Mouse (Mus musculus) neutrophil, adult 5-6 weeks (primary cell): ENCODE measurements around the gene Lmf2. TPM values are rescaled to one million over a fixed set of nuclear protein-coding genes. Genes with fewer than 3 reads are reported as not detected.

Source experiments
- ATAC-seq: fragments of 151-379, 151-347 bp; 2 replicates; pipeline ENCODE4 v1.8.0; 2017; ENCODE audit warnings: mild to moderate bottlenecking, moderate TSS enrichment; ENCODE audit not compliant: insufficient number of reproducible peaks, poor library complexity, low FRiP score, severe bottlenecking; ENCODE audit errors: extremely low read depth
- total RNA-seq: library from RNA; stranded (forward); fragments of 200-1000 nt; gene quantifications from 2 replicates; pipeline ENCODE4 v1.2.3, GENCODE M21; 2017

The Lmf2 gene
- total RNA-seq, 1 experiment from 2014 or later: 30.7 TPM

DNA sequence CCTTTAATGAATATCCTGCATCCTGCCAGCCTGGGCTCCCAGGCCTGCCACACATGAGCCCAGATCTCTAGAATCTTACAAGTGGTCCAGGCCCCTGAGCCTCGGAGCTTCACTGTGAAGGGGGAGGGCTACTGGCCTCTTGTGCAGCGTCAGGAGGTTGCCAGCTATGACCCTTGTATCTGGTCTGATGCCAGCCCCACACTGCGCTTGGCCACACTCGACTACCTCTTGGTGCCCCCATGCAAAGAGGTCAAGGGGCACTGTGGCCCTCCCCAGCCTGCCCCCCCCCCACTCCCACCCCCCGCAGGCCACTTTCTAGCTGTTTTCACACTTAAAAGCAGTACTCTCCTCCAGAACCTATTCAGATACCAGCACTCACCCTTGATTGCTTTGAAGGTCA lies 29.0 kb downstream of the Lmf2 start:
- ATAC-seq: no peak

DNA sequence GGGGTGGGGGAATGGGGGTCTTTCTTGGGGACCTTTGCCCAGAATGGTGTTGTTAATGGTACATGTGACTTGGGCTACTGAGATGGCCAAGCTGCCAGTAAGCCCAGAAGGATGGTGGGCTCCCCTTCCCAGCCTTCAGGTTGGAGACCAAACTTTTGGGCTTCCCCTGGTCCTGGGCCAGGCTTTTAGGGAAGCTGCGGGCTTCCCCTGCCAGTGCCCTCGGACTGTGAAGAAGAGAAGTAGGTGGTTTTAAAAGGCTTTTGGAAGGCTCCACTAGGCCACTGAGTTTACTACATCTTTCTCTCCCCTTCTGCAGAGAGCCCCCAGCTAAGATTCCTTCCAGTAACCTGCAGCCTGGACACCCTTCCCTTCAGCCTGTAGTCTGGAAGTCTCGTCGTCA lies 31.8 kb downstream of the Lmf2 start:
- no peak for ATAC-seq

DNA sequence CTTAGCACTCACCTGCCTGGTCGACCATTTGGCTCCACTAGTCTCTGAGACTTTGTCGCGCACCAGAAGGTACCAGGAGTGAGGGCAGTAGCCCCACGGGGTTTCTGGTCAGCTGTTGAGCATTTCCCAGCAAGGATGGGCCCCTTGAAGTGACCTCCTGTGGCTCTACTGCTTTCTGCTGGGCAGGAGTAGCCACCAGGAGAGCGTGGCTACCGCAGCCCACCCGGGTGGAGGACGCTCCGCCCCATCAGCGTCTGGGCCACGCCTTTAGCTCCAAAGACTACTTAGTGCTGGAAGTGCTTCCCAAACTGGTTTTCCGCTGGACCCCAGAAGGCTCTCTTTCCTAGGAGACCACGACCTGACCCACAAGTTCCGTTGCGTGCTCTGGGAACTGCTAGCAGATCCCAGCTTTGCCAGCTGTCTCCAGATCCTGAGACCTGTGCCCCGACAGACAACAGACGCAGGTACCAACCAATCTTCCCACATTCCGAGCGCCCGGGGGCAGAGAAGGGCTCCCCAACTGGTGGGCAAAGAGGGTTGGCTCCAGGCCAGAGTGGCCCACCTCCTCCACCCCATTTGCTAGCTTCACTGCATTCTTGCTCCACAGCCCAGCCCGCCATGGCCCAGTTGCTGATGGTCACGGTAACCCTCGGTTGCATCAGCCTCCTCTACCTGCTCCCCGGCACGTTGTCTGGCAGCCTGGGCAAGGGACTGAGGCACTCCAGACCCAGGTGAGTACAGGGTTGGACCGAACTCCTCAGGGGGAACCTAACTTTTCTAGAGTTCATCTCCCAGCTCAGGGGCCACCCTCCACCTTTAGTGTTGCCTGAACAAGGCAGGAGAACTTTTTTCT lies 32.6 kb downstream of the Lmf2 start, which contains the start of gene Adm2:
Gene Adm2 (plus strand): TSS at position 51 of the 853 bp plus-strand sequence.
- ATAC-seq: no peak

DNA sequence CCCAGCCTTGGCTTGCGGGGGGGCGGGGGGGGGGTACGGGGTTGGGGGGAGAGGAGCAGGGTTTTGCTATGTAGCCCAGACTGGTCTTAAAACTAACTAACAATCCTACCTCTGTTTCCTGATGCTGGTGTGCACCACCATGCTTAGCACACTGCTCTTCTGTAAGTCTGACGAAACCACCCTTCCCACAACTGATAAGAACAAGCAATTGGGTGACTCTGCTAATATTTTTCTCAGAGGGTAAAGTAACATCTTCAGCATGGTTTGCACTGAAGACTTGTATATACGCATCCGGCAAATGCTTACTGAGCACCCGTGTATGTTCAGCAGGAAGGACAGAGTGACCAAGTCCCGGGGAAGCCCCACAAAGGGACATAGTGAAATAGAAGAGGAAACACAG lies 34.2 kb downstream of the Lmf2 start:
- ATAC-seq: no peak

DNA sequence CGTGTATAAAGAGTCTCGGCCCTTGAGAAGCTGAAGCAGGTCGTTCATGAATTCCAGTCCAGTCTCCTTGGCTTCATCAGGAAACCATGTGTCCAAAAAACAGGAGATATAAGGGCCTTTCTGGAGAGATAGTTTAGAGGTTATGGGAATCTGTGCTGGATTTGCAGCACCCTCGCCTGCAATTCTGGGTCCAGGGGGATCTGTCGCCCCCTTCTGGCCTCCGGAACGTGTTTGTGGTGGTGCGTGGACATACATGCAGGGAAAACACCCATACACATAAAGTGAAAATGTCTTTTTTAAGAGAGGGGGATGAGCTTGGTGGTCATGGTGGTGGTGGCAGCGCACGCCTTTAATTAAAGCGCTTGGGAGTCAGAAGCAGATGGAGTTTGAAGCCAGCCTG lies 39.3 kb downstream of the Lmf2 start:
- no peak for ATAC-seq

DNA sequence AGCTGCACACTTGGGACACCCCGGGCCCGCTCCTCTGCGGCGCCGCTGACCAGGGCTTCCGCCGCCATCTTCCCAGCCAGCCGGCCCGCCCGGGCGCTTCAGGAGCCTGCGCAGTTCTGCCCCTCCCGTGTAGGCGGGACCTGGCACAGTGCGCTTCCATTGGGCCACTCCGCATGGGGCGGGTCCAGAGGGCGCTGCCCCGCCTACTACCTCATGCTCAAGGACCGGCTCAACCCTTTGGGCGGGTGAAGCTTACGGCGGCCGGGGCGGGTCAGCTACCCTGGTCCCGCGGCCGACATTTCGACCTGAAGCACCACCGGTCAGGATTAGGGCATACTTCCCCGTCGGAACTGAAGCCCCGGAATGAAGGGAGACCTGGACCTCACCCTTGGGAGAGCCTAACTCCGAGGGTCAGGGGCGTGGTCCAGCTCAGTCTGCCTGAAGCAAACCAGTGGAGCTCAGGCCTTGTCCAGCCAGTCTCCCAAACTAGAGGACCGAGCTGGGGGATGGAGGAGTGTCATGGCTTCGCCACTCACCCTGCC lies 40.2 kb downstream of the Lmf2 start, which contains the start of gene Sbf1:
Gene Sbf1 (minus strand): TSS at position 122 of the 542 bp plus-strand sequence.
- peak; percentile 98 for ATAC-seq

DNA sequence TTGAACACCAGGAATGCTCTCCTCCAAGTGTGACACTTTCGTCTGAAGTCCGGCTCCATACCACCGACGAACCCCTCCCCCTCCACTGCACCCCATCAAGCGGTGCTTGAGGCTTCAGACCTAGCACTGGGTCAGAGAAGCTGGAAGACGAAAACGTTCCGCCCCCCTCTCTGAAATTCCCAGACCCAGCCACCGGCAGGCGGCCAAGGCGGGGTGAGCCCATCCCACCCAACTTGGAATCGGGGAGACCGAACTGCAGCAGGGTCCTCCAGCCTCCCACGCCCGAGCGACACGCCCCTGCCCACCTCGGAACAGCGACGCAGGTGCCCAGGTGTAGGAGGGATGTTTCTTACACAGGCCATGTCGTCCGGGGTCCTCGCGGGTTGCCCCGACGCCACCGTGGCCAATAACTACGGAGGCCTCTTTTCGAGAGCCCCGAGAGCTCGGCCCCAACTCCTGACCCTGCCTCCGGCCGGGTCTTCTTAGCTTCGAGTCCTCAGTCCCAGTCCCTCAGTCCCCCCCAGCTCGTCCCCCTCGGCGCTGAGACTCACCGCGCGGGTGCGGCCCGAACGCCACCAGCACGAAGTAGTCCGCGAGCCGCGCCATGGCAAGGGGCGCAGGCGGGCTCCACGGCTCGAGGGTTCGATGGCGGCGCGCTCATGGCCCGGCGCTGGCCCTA lies 40.8 kb downstream of the Lmf2 start:
- ATAC-seq: no peak

DNA sequence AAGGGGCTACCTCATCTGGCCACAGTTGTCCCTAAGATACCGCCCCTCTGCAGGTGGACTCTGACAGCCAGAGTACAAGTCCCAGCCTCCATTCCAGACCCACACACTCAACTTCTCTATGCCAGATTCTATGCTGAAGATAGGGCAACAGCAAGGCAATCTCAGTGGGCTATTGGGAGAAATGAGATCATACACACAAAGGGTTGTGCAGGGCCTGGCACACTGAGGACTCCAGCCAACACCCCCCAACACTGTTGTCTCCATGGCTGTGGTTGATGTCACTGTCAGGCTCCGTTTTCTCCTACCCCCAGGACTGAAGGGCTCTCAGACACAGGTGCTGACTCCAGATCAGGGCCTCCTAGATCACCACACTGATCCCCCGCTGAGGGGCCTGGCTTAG lies 41.4 kb downstream of the Lmf2 start:
- ATAC-seq: no peak

DNA sequence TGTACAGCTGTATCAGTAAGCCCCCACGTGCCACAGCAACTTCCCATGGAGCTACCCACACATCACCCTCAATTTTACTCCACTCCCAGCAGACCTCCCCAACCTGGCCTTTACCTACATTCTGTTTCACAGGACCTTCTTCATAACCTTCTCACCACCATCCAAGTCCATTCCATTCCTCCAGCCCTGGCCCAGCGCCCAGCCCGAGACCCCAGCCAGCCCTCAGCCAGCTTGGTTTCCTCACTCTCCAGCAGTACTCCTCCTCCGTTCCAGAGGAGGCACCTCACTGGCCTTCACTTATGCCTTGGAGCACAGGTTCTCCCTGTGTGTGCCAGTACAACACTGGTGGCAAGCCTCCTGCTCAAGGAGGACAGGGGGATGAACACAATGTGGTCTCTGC lies 42.1 kb downstream of the Lmf2 start:
- ATAC-seq: no peak

DNA sequence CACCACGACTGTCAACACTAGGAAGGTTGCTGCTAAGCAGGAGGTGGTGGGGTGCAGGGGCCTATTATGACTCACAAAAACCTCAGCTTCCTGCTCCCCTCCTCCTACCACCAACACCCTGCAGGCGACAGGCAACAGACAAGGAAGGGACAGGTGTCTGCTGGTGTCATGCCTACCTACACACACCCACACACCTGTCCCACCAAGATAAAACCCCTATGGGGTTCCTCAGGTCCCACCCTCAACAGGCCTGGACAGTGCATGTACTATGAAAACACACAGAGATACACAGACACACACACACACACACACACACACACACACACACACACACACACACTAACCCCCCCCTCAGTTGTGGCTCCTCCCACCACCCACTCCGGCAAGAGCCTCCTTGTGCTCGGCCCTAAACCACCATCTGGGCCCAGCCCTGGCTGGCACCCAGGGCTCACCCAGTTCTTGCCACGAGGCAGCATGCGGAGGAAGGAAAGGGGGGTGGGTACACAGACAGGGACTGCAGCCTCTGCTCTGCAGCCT lies 45.4 kb downstream of the Lmf2 start:
- ATAC-seq: peak; percentile 63

DNA sequence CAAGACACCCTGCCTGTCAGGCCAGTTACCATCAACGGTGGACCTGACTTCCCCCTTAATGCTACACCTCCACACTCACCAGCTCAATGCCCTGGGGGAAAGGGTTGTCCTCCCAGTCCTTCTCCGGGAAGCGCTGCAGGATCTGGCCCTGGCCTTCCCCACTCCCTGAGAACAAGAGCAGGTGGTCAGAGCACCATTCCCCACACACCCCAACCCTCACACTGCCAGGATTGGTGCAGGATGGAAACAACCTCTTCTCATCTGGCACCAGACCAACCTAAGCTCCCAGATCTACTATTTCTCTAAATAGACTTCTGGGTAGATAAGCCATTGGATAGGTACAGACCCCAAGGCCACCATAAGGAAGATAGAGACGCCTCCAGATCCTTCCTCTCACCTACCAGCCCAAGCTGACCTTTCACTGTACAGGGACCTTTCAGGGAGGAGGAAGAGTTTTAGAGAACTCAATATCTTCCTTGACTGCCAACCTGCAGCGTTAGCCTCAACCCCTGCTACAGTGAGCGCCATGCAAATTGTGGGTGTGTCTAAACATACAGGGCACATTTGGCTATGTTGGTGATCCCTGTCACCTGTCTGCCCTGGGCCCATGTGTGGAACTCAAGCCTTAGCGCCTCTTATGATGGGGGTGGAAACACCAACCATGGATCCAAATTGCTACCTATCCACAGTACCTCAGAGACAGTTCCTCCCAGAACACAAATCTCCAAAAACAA lies 46.9 kb downstream of the Lmf2 start:
- ATAC-seq: peak; percentile 21; the same call in 1 of the 2 replicates

DNA sequence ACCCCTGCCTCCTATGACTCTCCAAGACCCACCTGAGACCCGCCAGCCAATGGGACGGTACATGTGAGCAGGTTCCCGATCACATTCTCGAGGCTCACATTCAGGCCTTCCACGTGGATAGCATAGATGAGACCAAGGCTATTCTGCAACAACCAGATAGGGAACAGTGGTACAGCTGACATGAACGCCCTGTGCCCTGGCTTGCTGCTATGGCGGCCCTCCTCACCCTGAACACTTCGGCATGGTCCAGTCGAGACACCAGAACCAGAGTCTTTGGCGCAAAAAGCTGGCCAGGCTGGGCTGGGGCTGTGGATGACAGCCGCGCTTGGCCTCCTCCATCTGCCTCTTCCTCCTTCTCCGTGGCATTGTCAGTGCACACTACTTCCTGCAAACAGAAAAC lies 48.0 kb downstream of the Lmf2 start:
- no peak for ATAC-seq

DNA sequence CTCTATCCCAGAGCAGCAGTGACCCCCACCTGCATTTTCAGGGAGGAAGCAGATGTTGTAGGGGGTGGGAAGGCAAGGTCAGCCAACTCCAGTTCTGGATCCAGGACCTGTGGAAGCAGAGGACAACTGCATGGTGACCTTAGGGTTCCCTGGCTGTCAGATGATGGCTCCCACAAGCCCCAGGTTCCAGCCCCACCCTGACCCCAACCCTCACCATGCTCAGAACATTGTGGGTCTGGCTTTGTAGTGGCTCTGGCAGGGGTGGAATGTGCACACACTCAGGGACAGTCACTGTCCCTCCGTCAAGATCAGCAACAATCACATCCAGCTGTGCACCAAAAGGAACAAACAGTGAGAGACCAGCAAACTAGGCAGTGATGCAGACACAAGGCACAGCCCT lies 49.5 kb downstream of the Lmf2 start:
- ATAC-seq: no peak

Other genes with a start within 250 kb of the Lmf2 start
- 47.3 and 49.6 TPM in 2 replicates for gene Tubgcp6, start 232.5 kb downstream of the Lmf2 start, total RNA-seq
- 53.8 and 58.4 TPM in 2 replicates for gene Hdac10, start 227.0 kb downstream of the Lmf2 start, total RNA-seq
- 6.9 and 9.0 TPM in 2 replicates for gene Mapk12, start 215.0 kb downstream of the Lmf2 start, total RNA-seq
- 47.4 and 48.7 TPM in 2 replicates for gene Mapk11, start 206.0 kb downstream of the Lmf2 start, total RNA-seq
- gene Plxnb2, start 174.9 kb downstream of the Lmf2 start, total RNA-seq: 15.7 and 18.9 TPM in 2 replicates
- 14.3 and 14.5 TPM in 2 replicates for gene Dennd6b, start 159.2 kb downstream of the Lmf2 start, total RNA-seq
- 40.1 and 41.9 TPM in 2 replicates for gene Ppp6r2, start 144.1 kb downstream of the Lmf2 start, total RNA-seq
- 116 and 134 TPM in 2 replicates for gene Sbf1, start 40.3 kb downstream of the Lmf2 start, total RNA-seq
- not detected in 2 replicates for gene Adm2, start 32.9 kb downstream of the Lmf2 start, total RNA-seq
- gene Miox, start 21.3 kb downstream of the Lmf2 start, total RNA-seq: not detected in 2 replicates
- 75.0 and 93.6 TPM in 2 replicates for gene Ncaph2, start 60 bp upstream of the Lmf2 start, total RNA-seq
- gene Sco2, start 18.2 kb upstream of the Lmf2 start, total RNA-seq: 5.4 and 7.2 TPM in 2 replicates
- gene Tymp, start 21.4 kb upstream of the Lmf2 start, total RNA-seq: 0.23 and 0.86 TPM in 2 replicates
- not detected in 2 replicates for gene Odf3b, start 23.6 kb upstream of the Lmf2 start, total RNA-seq
- not detected in 2 replicates for gene Klhdc7b, start 29.3 kb upstream of the Lmf2 start, total RNA-seq
- not detected in 2 replicates for gene Syce3, start 54.8 kb upstream of the Lmf2 start, total RNA-seq
- 6.3 and 6.8 TPM in 2 replicates for gene Cpt1b, start 70.2 kb upstream of the Lmf2 start, total RNA-seq
- gene C730034F03Rik, start 73.9 kb upstream of the Lmf2 start, total RNA-seq: 32.0 TPM in 2 replicates
- gene Gm44502, start 74.0 kb upstream of the Lmf2 start, total RNA-seq: 1.1 and 1.3 TPM in 2 replicates
- gene Chkb, start 74.2 kb upstream of the Lmf2 start, total RNA-seq: 108 and 124 TPM in 2 replicates
- not detected in 2 replicates for gene Mapk8ip2, start 98.3 kb upstream of the Lmf2 start, total RNA-seq
- 13.3 and 14.2 TPM in 2 replicates for gene Arsa, start 121.8 kb upstream of the Lmf2 start, total RNA-seq
- gene Shank3, start 144.0 kb upstream of the Lmf2 start, total RNA-seq: 0.37 TPM in 1 of 2 replicates, not detected in the other
- not detected in 2 replicates for gene Acr, start 212.7 kb upstream of the Lmf2 start, total RNA-seq
- gene Rabl2, start 236.3 kb upstream of the Lmf2 start, total RNA-seq: 1.7 TPM in 1 of 2 replicates, not detected in the other